Mouse (Mus musculus) hindbrain, postnatal 0 days (tissue): ENCODE results near the gene Erc1. TPM values are rescaled to one million over a fixed set of nuclear protein-coding genes. Genes with fewer than 3 reads are reported as not detected.
A peak's percentile ranks its signal among the peaks of the same experiment; 100 is the strongest.

Experiments used
- ATAC-seq: fragments of 200-750 bp; cut with Nextera tagmentation; 2 replicates; pipeline ENCODE4 v1.8.0; 2017; ENCODE audit warnings: mild to moderate bottlenecking, moderate TSS enrichment, moderate library complexity
- DNase-seq: peaks from one replicate; pipeline ENCODE4 v3.0.0-alpha.2; 2015; ENCODE audit warnings: low spot score
- H3K27ac ChIP-seq: fragments of 300-500 bp; sonication (generic); 2 replicates; pipeline ENCODE4 v1.5.1; 2014; ENCODE audit warnings: mild to moderate bottlenecking
- H3K27me3 ChIP-seq: fragments of 300-500 bp; sonication (generic); 2 replicates; pipeline ENCODE4 v1.6.1; 2014; ENCODE audit warnings: low read length, mixed read lengths; ENCODE audit not compliant: insufficient read depth
- H3K36me3 ChIP-seq: fragments of 300-500 bp; sonication (generic); 2 replicates; pipeline ENCODE4 v1.6.1; 2014; ENCODE audit warnings: low read length, mixed read lengths; ENCODE audit not compliant: insufficient read depth
- H3K4me1 ChIP-seq: fragments of 300-500 bp; sonication (generic); 2 replicates; pipeline ENCODE4 v1.6.1; 2014; ENCODE audit warnings: antibody characterized with exemption, low read length, mixed read lengths; ENCODE audit not compliant: insufficient read depth
- H3K4me2 ChIP-seq: fragments of 300-500 bp; sonication (generic); 2 replicates; pipeline ENCODE4 v1.6.1; 2014; ENCODE audit warnings: low read depth, mild to moderate bottlenecking, low read length, moderate library complexity, mixed read lengths
- H3K4me3 ChIP-seq: fragments of 300-500 bp; sonication (generic); 2 replicates; pipeline ENCODE4 v1.5.1; 2014; ENCODE audit warnings: low read length
- H3K9ac ChIP-seq: fragments of 300-500 bp; sonication (generic); replicated peaks from 2 replicates; pipeline ENCODE4 v1.6.1; 2014; ENCODE audit warnings: mild to moderate bottlenecking, low read length, moderate library complexity, mixed read lengths
- H3K9me3 ChIP-seq: fragments of 300-500 bp; sonication (generic); 2 replicates; pipeline ENCODE4 v1.6.1; 2016; ENCODE audit warnings: low read length, mixed read lengths
- CTCF ChIP-seq: IDR thresholded peaks from 2 replicates; pipeline ENCODE4 v1.5.1; 2016; ENCODE audit warnings: antibody characterized with exemption, control low read depth, low read depth
- WGBS: fragments of 180-500 bp; shearing (Covaris S2); extraction: QIAGEN DNeasy Blood & Tissue Kit; methylation state at CpG from one replicate; pipeline ENCODE4 v1.1.7; 2014; 5-methylcytosine and 5-hydroxymethylcytosine counted together
- polyA plus RNA-seq: library from polyadenylated mRNA; unstranded; fragments of >200 nt; fragmentation: Nextera tagmentation; extraction: Ambion mirVana; gene quantifications from 2 replicates; pipeline ENCODE4 v1.2.1, GENCODE M21; 2015
- total RNA-seq: library from RNA; depleted of rRNA; stranded (reverse); fragments of >200 nt; gene quantifications from 2 replicates; pipeline ENCODE4 v1.2.3, GENCODE M21; 2014

Erc1 gene
- total and polyA plus RNA-seq, 2 experiments from 2014 or later = 51.4 to 73.6 TPM

DNA sequence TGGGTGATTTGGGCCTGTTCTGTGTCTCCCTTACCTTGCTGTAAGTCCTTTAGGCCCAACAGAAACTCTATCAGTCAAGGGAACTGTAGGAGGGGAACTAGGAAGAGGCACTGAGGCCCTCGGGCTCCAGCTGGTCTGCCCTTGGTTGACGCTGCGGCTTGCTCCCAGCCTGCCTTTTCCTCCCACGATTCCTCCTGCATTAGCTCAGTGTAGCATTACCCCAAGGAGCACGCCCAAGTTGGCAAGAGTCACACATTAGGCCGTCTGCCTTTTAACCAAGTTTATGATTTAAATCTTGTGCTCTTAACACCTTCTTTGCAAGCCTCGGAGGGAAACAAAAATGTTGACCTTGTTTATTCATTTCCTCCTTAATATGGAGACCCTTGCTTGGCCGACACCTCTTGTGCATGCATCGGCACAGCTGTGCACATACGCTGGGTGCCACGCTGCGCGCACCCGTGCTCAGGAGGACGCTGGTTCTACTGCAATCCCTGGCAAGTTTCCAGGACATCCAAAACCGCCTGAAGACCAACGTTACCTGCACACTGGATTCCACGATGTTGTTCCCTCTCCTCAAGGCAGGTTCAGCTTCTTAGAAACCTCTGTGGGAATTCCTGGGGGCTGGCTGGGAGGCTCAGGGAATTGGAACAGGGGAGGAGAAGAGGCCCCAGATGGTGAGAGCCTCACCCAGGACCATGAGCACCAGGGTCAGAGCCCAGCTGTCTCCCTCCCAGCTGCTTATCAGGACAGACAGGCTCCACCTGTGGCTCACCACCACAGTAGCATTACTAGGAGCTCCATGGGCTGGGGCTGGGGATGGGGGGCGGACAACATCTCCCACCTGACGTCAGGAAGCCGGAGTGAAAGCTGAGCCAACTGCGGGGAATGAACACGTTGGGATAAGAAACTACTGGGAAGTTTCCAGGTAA lies 282.3 kb downstream of the Erc1 start:
- 77% methylated on average over 23 of the region's 23 CpGs for WGBS
- no peak overlapping the region for H3K4me3 ChIP-seq
- H3K36me3 ChIP-seq = peaks cover 3% of the 10 kb centered on the region; the same call in 1 of the 2 replicates
- DNase-seq = no peak
- ATAC-seq = no peak
- no peak for TF ChIP-seq CTCF
- no peaks in the 10 kb centered on the region for H3K4me1 ChIP-seq
- H3K9ac ChIP-seq = no peak overlapping the region
- no peak overlapping the region for H3K4me2 ChIP-seq
- no peak overlapping the region for H3K27ac ChIP-seq
- no peaks in the 10 kb centered on the region for H3K27me3 ChIP-seq
- H3K9me3 ChIP-seq = no peaks in the 10 kb centered on the region

DNA sequence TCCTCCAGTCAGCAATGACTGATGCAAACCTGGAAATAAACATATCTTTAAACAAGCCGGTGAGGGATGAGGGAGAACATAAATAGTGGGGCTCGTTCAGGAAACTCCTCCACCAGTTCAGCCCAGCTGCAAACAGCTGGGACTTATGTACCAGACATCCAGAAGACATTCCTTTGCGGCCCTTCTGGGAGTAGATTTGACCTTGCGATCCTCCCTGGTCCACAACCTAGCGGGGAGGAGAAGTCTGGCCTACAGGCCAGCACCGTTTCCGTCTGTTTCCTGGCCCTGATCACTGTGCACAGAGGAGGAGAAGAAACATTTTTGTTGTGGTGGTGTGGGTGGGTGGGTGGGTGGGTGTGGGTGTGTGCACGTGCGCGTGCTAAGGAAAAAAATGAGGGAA lies 285.4 kb downstream of the Erc1 start:
- Histone ChIP-seq H3K4me3 (no peak overlapping the region), H3K9ac (no peak overlapping the region), H3K27ac (no peak overlapping the region), H3K9me3 (no peaks in the 10 kb centered on the region), H3K4me2 (no peak overlapping the region), H3K36me3 (no peaks in the 10 kb centered on the region), H3K4me1 (no peaks in the 10 kb centered on the region), H3K27me3 (no peaks in the 10 kb centered on the region)
- 88% methylated on average over 10 of the region's 10 CpGs for whole genome bisulfite sequencing
- DNase-seq = no peak
- no peak for ATAC-seq
- TF ChIP-seq CTCF = no peak

DNA sequence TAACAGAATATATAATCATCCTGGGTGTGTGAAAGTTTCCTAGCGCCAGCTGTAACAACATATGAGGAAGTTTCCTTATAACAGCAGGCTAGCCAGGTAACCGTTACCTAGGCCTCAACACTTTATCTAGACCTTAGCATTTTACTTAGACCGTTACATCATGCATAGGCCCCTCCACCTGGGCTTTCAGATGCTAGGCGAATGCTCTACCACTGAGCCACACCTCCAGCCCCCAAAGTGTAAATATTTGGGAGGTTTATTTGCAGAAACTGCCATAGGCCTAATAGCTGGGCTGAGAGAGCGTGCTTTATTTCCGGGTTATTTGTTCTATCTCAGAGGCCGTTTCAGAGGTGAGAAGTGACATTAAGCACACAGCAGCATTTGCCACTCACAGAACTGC lies 289.1 kb downstream of the Erc1 start:
- Histone ChIP-seq H3K9me3 (no peaks in the 10 kb centered on the region), H3K36me3 (no peaks in the 10 kb centered on the region), H3K9ac (no peak overlapping the region), H3K4me1 (no peaks in the 10 kb centered on the region), H3K27me3 (no peaks in the 10 kb centered on the region), H3K27ac (no peak overlapping the region), H3K4me2 (no peak overlapping the region), H3K4me3 (no peak overlapping the region)
- 79% methylated on average over 7 of the region's 7 CpGs for WGBS
- TF ChIP-seq CTCF = no peak
- DNase-seq (no peak), ATAC-seq (no peak)

DNA sequence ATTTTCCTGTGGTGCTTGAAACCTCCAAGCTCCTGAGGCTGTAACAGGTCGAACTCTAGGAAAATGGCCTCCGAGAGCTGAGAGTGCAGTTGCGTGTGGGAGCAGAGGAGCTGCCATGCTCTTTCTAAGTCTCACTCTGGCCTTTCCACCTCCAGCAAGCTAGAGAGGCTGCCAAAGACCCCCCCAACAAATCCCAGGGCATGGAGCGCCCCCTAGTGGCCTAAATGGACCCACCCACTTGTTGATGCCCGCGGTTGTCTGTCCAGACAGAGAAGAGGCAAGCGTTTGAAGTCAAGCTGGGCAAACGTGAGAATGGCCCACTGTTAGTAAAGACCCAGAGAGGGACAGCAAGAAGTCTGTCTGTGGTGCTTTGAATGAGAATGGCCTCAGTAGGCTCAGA lies 293.5 kb downstream of the Erc1 start:
- Histone ChIP-seq H3K4me1 (no peaks in the 10 kb centered on the region), H3K27me3 (no peaks in the 10 kb centered on the region), H3K9ac (no peak overlapping the region), H3K4me2 (no peak overlapping the region), H3K9me3 (no peaks in the 10 kb centered on the region), H3K27ac (no peak overlapping the region), H3K36me3 (no peaks in the 10 kb centered on the region), H3K4me3 (no peak overlapping the region)
- DNase-seq = no peak
- WGBS = 68% methylated on average over 8 of the region's 8 CpGs
- no peak for ATAC-seq
- peak; percentile 34 for TF ChIP-seq CTCF

DNA sequence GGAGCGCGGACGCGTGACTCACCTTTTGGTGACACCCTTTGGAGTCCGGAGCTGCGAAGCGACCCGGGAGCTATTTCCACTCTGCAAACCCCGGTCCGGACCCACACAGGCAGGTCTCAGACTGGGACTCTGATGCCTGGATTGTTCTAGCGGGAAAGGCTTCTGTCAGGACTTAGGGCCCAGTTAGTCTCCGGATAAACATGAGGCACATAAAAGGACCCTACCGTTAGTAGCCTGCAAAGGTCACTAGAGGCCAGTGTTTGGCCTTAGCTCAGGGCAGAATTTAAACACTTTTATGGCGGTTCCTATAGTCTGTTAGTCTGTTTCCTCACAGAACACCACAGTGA lies 303.5 kb downstream of the Erc1 start:
- peak overlapping the region; percentile 65 for H3K9ac ChIP-seq
- peak overlapping the region; percentile 81 for H3K4me2 ChIP-seq
- peaks cover 13% of the 10 kb centered on the region for H3K27me3 ChIP-seq
- peak; percentile 32 for DNase-seq
- no peaks in the 10 kb centered on the region for H3K9me3 ChIP-seq
- WGBS = under 1% methylated on average over 14 of the region's 14 CpGs
- 0 out of 2 replicates have a peak, but pooled peaks cover 3% of the 10 kb centered on the region for H3K4me1 ChIP-seq
- peak overlapping the region; percentile 65 for H3K4me3 ChIP-seq
- no peaks in the 10 kb centered on the region for H3K36me3 ChIP-seq
- ATAC-seq = peak; percentile 52
- H3K27ac ChIP-seq = no peak overlapping the region
- TF ChIP-seq CTCF = peak; percentile 45

DNA sequence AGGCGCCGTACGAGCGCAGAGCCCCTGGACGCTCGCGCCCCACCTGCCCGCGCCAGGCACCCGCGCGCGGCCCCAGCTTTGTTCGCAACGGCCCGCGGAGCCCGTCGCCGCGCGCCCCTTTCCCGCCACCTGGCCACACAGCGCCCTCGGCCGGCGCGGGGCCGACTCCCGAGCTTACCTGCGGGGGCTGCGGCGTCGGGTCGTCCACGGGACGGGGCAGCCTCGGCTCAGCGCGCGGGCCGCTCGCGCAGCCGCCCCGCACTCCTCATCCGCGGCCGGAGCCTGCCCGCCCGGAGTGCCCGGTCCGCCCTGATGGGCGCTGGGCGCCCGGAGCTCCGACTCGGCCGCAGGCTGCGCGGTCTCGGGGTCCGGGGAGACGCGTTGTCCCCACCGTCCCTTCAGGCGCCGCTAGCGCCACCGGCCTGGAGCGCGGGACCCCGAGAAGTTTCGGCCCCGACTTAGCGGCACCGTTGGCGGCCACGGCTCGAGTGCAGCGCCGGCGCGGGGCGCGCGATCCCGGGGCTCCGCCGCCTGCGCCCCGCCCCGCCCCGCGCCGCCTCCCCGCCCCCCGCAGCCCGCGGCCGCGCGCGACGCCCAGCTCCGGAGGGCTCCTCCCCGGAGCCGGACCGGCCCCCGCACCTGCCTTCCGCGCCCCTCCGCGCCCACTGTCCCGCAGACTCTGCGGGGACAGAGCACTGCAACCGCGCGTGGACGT lies 304.0 kb downstream of the Erc1 start, which contains the start of gene Wnt5b:
TSS of gene Wnt5b (minus strand) at position 545 of the 715 bp plus-strand sequence.
- Histone ChIP-seq H3K4me1 (0 out of 2 replicates have a peak, but pooled peaks cover 3% of the 10 kb centered on the region), H3K4me3 (peak within 1 kb of the TSS; percentile 65), H3K27me3 (peaks cover 13% of the 10 kb centered on the region), H3K36me3 (no peaks in the 10 kb centered on the region), H3K4me2 (peak within 1 kb of the TSS; percentile 81), H3K9me3 (no peaks in the 10 kb centered on the region), H3K27ac (no peak within 1 kb of the TSS), H3K9ac (peak within 1 kb of the TSS; percentile 65)
- peak; percentile 73 for ATAC-seq
- WGBS = 3% methylated on average over 83 of the region's 120 CpGs
- TF ChIP-seq CTCF = no peak
- DNase-seq = peak; percentile 25
